Mouse (Mus musculus) adrenal gland (tissue): Measurements from ENCODE around the gene Reg3b.
"Not testable (repeated sequence)": the region's sequence is repeated elsewhere in the genome, so short reads cannot be mapped to it uniquely, and the experiment has no call there.

Experiments
- intact Hi-C: fragments of 180-260 bp; cut with DNase I; formaldehyde crosslinking; loops from one replicate; pipeline ENCODE4 v1.15.1; 2025
- long read RNA-seq, 2 experiments: library from polyadenylated mRNA; unstranded; transcript quantifications; one replicate each; pipeline ENCODE4 v2.0.0; 2020; ENCODE audit warnings: borderline replicate concordance in 1 of 2; ENCODE audit not compliant: insufficient replicate concordance in 1 of 2

The Reg3b gene
- long read RNA-seq, experiment 1, result 0 reads
- long read RNA-seq, experiment 2, result 0 reads

- intact Hi-C loops, result no loop called here
Measured at GRCm38 (mm10) chr6:78370357-78370756, at the start of gene Reg3b. Gene Reg3b (plus strand): TSS chr6:78370657.

GRCm38 (mm10) chr6:78327798-78328197 lies 42.7 kb upstream of the Reg3b start:
- intact Hi-C loops, result loop anchor here (10.0 kb wide), 1 partner anchor 673 kb away; no protein-coding TSS in a partner anchor

- intact Hi-C loops, result loop anchor here (10.0 kb wide), 1 partner anchor 674 kb away; no protein-coding TSS in a partner anchor
Measured at GRCm38 (mm10) chr6:78329166-78329565, 41.3 kb upstream of the Reg3b start.

GRCm38 (mm10) chr6:78331919-78332569 lies 38.4 kb upstream of the Reg3b start:
- intact Hi-C loops, result loop anchor here (2.0 kb wide), 1 partner anchor 183 kb away; no protein-coding TSS in a partner anchor

- intact Hi-C loops, result no loop called here
Measured at GRCm38 (mm10) chr6:78340296-78340695, 30.2 kb upstream of the Reg3b start.

GRCm38 (mm10) chr6:78341689-78342088 lies 28.8 kb upstream of the Reg3b start:
- intact Hi-C loops, result no loop called here

- intact Hi-C loops, result no loop called here
Measured at GRCm38 (mm10) chr6:78361971-78362563, 8.4 kb upstream of the Reg3b start.

GRCm38 (mm10) chr6:78378765-78379164 lies 8.3 kb downstream of the Reg3b start, which contains the start of gene Reg3d:
Gene Reg3d (minus strand): TSS chr6:78378865.
- intact Hi-C loops, result no loop called here

GRCm38 (mm10) chr6:78380409-78380808 lies 10.0 kb downstream of the Reg3b start, which contains the start of gene Reg3a:
Gene Reg3a (plus strand): TSS chr6:78380709.
- intact Hi-C loops, result no loop called here

- intact Hi-C loops, result no loop called here
Measured at GRCm38 (mm10) chr6:78385609-78386008, 15.2 kb downstream of the Reg3b start.

GRCm38 (mm10) chr6:78395323-78395722 lies 24.9 kb downstream of the Reg3b start, which contains the start of gene Reg2:
Gene Reg2 (plus strand): TSS chr6:78395623.
- intact Hi-C loops, result not testable (repeated sequence)

- intact Hi-C loops, result not testable (repeated sequence)
Measured at GRCm38 (mm10) chr6:78422411-78422810, 52.0 kb downstream of the Reg3b start, which contains the start of gene Reg1. Gene Reg1 (plus strand): TSS chr6:78422711.
